Mouse (Mus musculus): ENCODE results near the gene Zbtb8a. TPM values are rescaled to one million over a fixed set of nuclear protein-coding genes. Genes with fewer than 3 reads are reported as not detected.
"Not testable (repeated sequence)": the region's sequence is repeated elsewhere in the genome, so short reads cannot be mapped to it uniquely, and the experiment has no call there.

Gene Zbtb8a
- polyA plus RNA-seq, 1 experiment from 2014 or later: 7.2 TPM

GRCm38 (mm10) chr4:129374219-129374755 is 3.6 kb downstream of the Zbtb8a start:
- ATAC-seq (ENCODE audit: insufficient number of reproducible peaks, low FRiP score, low TSS enrichment, low read depth) (no peak), DNase-seq (ENCODE audit: low spot score) (no peak)
- Histone ChIP-seq H3K4me3 (ENCODE audit: low read depth, low read length) (no peak overlapping the region), H3K27ac (replicated peaks; ENCODE audit: low read depth, low read length) (no peak overlapping the region), H3K36me3 (ENCODE audit: control insufficient read depth, insufficient read depth, low read length) (no peaks in the 10 kb centered on the region), H3K9ac (ENCODE audit: low read length) (no peak overlapping the region), H3K4me1 (ENCODE audit: control insufficient read depth, insufficient read depth, low read length) (peaks cover 2% of the 10 kb centered on the region; the same call in 1 of the 2 replicates), H3K4me2 (ENCODE audit: low read depth, severe bottlenecking) (no peak overlapping the region), H3K9me3 (ENCODE audit: control insufficient read depth, low read length) (no peaks in the 10 kb centered on the region), H3K27me3 (ENCODE audit: control insufficient read depth, insufficient read depth, low read length) (peaks cover 6% of the 10 kb centered on the region; the same call in 1 of the 2 replicates)
- WGBS: 49% methylated on average over 11 of the region's 11 CpGs

GRCm38 (mm10) chr4:129373202-129373976 is 4.5 kb downstream of the Zbtb8a start:
- no peak overlapping the region for H3K4me2 ChIP-seq (ENCODE audit: low read depth, severe bottlenecking)
- H3K27ac ChIP-seq (replicated peaks; ENCODE audit: low read depth, low read length): no peak overlapping the region
- DNase-seq (ENCODE audit: low spot score) (no peak), ATAC-seq (ENCODE audit: insufficient number of reproducible peaks, low FRiP score, low TSS enrichment, low read depth) (no peak)
- no peak overlapping the region for H3K9ac ChIP-seq (ENCODE audit: low read length)
- H3K9me3 ChIP-seq (ENCODE audit: control insufficient read depth, low read length): no peaks in the 10 kb centered on the region
- 45% methylated on average over 8 of the region's 8 CpGs for WGBS
- H3K27me3 ChIP-seq (ENCODE audit: control insufficient read depth, insufficient read depth, low read length): 0 out of 2 replicates have a peak, but pooled peaks cover 2% of the 10 kb centered on the region
- no peaks in the 10 kb centered on the region for H3K36me3 ChIP-seq (ENCODE audit: control insufficient read depth, insufficient read depth, low read length)
- peaks cover 2% of the 10 kb centered on the region; the same call in 1 of the 2 replicates for H3K4me1 ChIP-seq (ENCODE audit: control insufficient read depth, insufficient read depth, low read length)
- H3K4me3 ChIP-seq (ENCODE audit: low read depth, low read length): no peak overlapping the region

GRCm38 (mm10) chr4:129371391-129371790 is 6.5 kb downstream of the Zbtb8a start:
- Histone ChIP-seq H3K27ac (replicated peaks; ENCODE audit: low read depth, low read length) (no peak overlapping the region), H3K36me3 (ENCODE audit: control insufficient read depth, insufficient read depth, low read length) (no peaks in the 10 kb centered on the region), H3K9me3 (ENCODE audit: control insufficient read depth, low read length) (no peaks in the 10 kb centered on the region), H3K4me2 (ENCODE audit: low read depth, severe bottlenecking) (no peak overlapping the region), H3K27me3 (ENCODE audit: control insufficient read depth, insufficient read depth, low read length) (no peaks in the 10 kb centered on the region), H3K4me3 (ENCODE audit: low read depth, low read length) (no peak overlapping the region), H3K4me1 (ENCODE audit: control insufficient read depth, insufficient read depth, low read length) (peaks cover 2% of the 10 kb centered on the region; the same call in 1 of the 2 replicates), H3K9ac (ENCODE audit: low read length) (no peak overlapping the region)
- ATAC-seq (ENCODE audit: insufficient number of reproducible peaks, low FRiP score, low TSS enrichment, low read depth): no peak
- no peak for DNase-seq (ENCODE audit: low spot score)
- 95% methylated on average over 3 of the region's 3 CpGs for WGBS

- no peak for ATAC-seq (ENCODE audit: insufficient number of reproducible peaks, low FRiP score, low TSS enrichment, low read depth)
- Histone ChIP-seq H3K9ac (ENCODE audit: low read length) (no peak overlapping the region), H3K36me3 (ENCODE audit: control insufficient read depth, insufficient read depth, low read length) (no peaks in the 10 kb centered on the region), H3K9me3 (ENCODE audit: control insufficient read depth, low read length) (no peaks in the 10 kb centered on the region), H3K27ac (replicated peaks; ENCODE audit: low read depth, low read length) (no peak overlapping the region), H3K4me3 (ENCODE audit: low read depth, low read length) (no peak overlapping the region), H3K4me2 (ENCODE audit: low read depth, severe bottlenecking) (no peak overlapping the region), H3K4me1 (ENCODE audit: control insufficient read depth, insufficient read depth, low read length) (no peaks in the 10 kb centered on the region), H3K27me3 (ENCODE audit: control insufficient read depth, insufficient read depth, low read length) (no peaks in the 10 kb centered on the region)
- 92% methylated on average over 5 of the region's 5 CpGs for WGBS
- DNase-seq (ENCODE audit: low spot score): no peak
These were observed 12.7 kb downstream of the Zbtb8a start for GRCm38 (mm10) chr4:129365224-129365623.

- Histone ChIP-seq H3K9ac (ENCODE audit: low read length) (no peak overlapping the region), H3K27me3 (ENCODE audit: control insufficient read depth, insufficient read depth, low read length) (no peaks in the 10 kb centered on the region), H3K4me2 (ENCODE audit: low read depth, severe bottlenecking) (no peak overlapping the region), H3K9me3 (ENCODE audit: control insufficient read depth, low read length) (no peaks in the 10 kb centered on the region), H3K4me3 (ENCODE audit: low read depth, low read length) (no peak overlapping the region), H3K4me1 (ENCODE audit: control insufficient read depth, insufficient read depth, low read length) (no peaks in the 10 kb centered on the region), H3K36me3 (ENCODE audit: control insufficient read depth, insufficient read depth, low read length) (no peaks in the 10 kb centered on the region), H3K27ac (replicated peaks; ENCODE audit: low read depth, low read length) (no peak overlapping the region)
- DNase-seq (ENCODE audit: low spot score): no peak
- 90% methylated on average over 3 of the region's 3 CpGs for WGBS
- ATAC-seq (ENCODE audit: insufficient number of reproducible peaks, low FRiP score, low TSS enrichment, low read depth): no peak
These were observed 13.5 kb downstream of the Zbtb8a start for GRCm38 (mm10) chr4:129364379-129364778.

GRCm38 (mm10) chr4:129363463-129363862 is 14.5 kb downstream of the Zbtb8a start:
- Histone ChIP-seq H3K4me3 (ENCODE audit: low read depth, low read length) (no peak overlapping the region), H3K4me1 (ENCODE audit: control insufficient read depth, insufficient read depth, low read length) (no peaks in the 10 kb centered on the region), H3K9ac (ENCODE audit: low read length) (no peak overlapping the region), H3K4me2 (ENCODE audit: low read depth, severe bottlenecking) (no peak overlapping the region), H3K27ac (replicated peaks; ENCODE audit: low read depth, low read length) (no peak overlapping the region), H3K9me3 (ENCODE audit: control insufficient read depth, low read length) (no peaks in the 10 kb centered on the region), H3K36me3 (ENCODE audit: control insufficient read depth, insufficient read depth, low read length) (no peaks in the 10 kb centered on the region), H3K27me3 (ENCODE audit: control insufficient read depth, insufficient read depth, low read length) (no peaks in the 10 kb centered on the region)
- no peak for DNase-seq (ENCODE audit: low spot score)
- 94% methylated on average over 9 of the region's 9 CpGs for WGBS
- ATAC-seq (ENCODE audit: insufficient number of reproducible peaks, low FRiP score, low TSS enrichment, low read depth): no peak

GRCm38 (mm10) chr4:129362771-129363170 is 15.1 kb downstream of the Zbtb8a start:
- Histone ChIP-seq H3K27ac (replicated peaks; ENCODE audit: low read depth, low read length) (no peak overlapping the region), H3K9me3 (ENCODE audit: control insufficient read depth, low read length) (no peaks in the 10 kb centered on the region), H3K27me3 (ENCODE audit: control insufficient read depth, insufficient read depth, low read length) (no peaks in the 10 kb centered on the region), H3K4me2 (ENCODE audit: low read depth, severe bottlenecking) (no peak overlapping the region), H3K36me3 (ENCODE audit: control insufficient read depth, insufficient read depth, low read length) (no peaks in the 10 kb centered on the region), H3K9ac (ENCODE audit: low read length) (no peak overlapping the region), H3K4me3 (ENCODE audit: low read depth, low read length) (no peak overlapping the region), H3K4me1 (ENCODE audit: control insufficient read depth, insufficient read depth, low read length) (no peaks in the 10 kb centered on the region)
- WGBS: 79% methylated on average over 5 of the region's 5 CpGs
- DNase-seq (ENCODE audit: low spot score): no peak
- no peak for ATAC-seq (ENCODE audit: insufficient number of reproducible peaks, low FRiP score, low TSS enrichment, low read depth)

- not testable (repeated sequence) for H3K4me2 ChIP-seq (ENCODE audit: low read depth, severe bottlenecking); DNase-seq (ENCODE audit: low spot score); H3K36me3 ChIP-seq (ENCODE audit: control insufficient read depth, insufficient read depth, low read length); H3K27me3 ChIP-seq (ENCODE audit: control insufficient read depth, insufficient read depth, low read length); H3K9ac ChIP-seq (ENCODE audit: low read length); ATAC-seq (ENCODE audit: insufficient number of reproducible peaks, low FRiP score, low TSS enrichment, low read depth); H3K27ac ChIP-seq (replicated peaks; ENCODE audit: low read depth, low read length); H3K9me3 ChIP-seq (ENCODE audit: control insufficient read depth, low read length); H3K4me3 ChIP-seq (ENCODE audit: low read depth, low read length); H3K4me1 ChIP-seq (ENCODE audit: control insufficient read depth, insufficient read depth, low read length)
- WGBS: 93% methylated on average over 3 of the region's 3 CpGs
These were observed 15.7 kb downstream of the Zbtb8a start for GRCm38 (mm10) chr4:129362238-129362637.

Data from limb, embryonic 11.5 days (tissue).